Mouse (Mus musculus) intestine, embryonic 16.5 days (tissue): Measurements from ENCODE around the gene Man1a2. TPM values are rescaled to one million over a fixed set of nuclear protein-coding genes. Genes with fewer than 3 reads are reported as not detected.

ENCODE experiments used
- ATAC-seq: fragments of 200-750 bp; cut with Nextera tagmentation; 2 replicates; pipeline ENCODE4 v1.8.0; 2017; ENCODE audit warnings: moderate TSS enrichment, moderate library complexity
- H3K27ac ChIP-seq: fragments of 300-500 bp; sonication (generic); 2 replicates; pipeline ENCODE4 v1.5.1; 2014; ENCODE audit warnings: mild to moderate bottlenecking, low read length
- H3K27me3 ChIP-seq: fragments of 300-500 bp; sonication (generic); replicated peaks from 2 replicates; pipeline ENCODE4 v1.6.1; 2014; ENCODE audit warnings: low read length, control low read depth, mixed read lengths; ENCODE audit not compliant: control insufficient read depth, insufficient read depth
- H3K36me3 ChIP-seq: fragments of 300-500 bp; sonication (generic); 2 replicates; pipeline ENCODE4 v1.6.1; 2014; ENCODE audit warnings: low read length, control low read depth; ENCODE audit not compliant: control insufficient read depth, insufficient read depth
- H3K4me1 ChIP-seq: fragments of 300-500 bp; sonication (generic); 2 replicates; pipeline ENCODE4 v1.6.1; 2014; ENCODE audit warnings: low read length, control low read depth, mixed read lengths; ENCODE audit not compliant: control insufficient read depth, insufficient read depth
- H3K4me2 ChIP-seq: fragments of 300-500 bp; sonication (generic); 2 replicates; pipeline ENCODE4 v1.6.1; 2014; ENCODE audit warnings: low read depth, low read length, control low read depth
- H3K4me3 ChIP-seq: fragments of 300-500 bp; sonication (generic); 2 replicates; pipeline ENCODE4 v1.5.1; 2014; ENCODE audit warnings: mild to moderate bottlenecking, low read length
- H3K9ac ChIP-seq: fragments of 300-500 bp; sonication (generic); 2 replicates; pipeline ENCODE4 v1.6.1; 2014; ENCODE audit warnings: low read depth, low read length
- H3K9me3 ChIP-seq: fragments of 300-500 bp; sonication (generic); 2 replicates; pipeline ENCODE4 v1.6.1; 2016; ENCODE audit warnings: low read length, control low read depth; ENCODE audit not compliant: control insufficient read depth
- WGBS: fragments of 180-500 bp; shearing (Covaris S2); extraction: QIAGEN DNeasy Blood & Tissue Kit; methylation state at CpG from one replicate; pipeline ENCODE4 v1.1.7; 2014; 5-methylcytosine and 5-hydroxymethylcytosine counted together
- polyA plus RNA-seq: library from polyadenylated mRNA; unstranded; fragments of >200 nt; fragmentation: Nextera tagmentation; extraction: Ambion mirVana; gene quantifications from 2 replicates; pipeline ENCODE4 v1.2.1, GENCODE M21; 2015

The Man1a2 gene
- polyA plus RNA-seq, 1 experiment from 2014 or later = 54.0 TPM

DNA sequence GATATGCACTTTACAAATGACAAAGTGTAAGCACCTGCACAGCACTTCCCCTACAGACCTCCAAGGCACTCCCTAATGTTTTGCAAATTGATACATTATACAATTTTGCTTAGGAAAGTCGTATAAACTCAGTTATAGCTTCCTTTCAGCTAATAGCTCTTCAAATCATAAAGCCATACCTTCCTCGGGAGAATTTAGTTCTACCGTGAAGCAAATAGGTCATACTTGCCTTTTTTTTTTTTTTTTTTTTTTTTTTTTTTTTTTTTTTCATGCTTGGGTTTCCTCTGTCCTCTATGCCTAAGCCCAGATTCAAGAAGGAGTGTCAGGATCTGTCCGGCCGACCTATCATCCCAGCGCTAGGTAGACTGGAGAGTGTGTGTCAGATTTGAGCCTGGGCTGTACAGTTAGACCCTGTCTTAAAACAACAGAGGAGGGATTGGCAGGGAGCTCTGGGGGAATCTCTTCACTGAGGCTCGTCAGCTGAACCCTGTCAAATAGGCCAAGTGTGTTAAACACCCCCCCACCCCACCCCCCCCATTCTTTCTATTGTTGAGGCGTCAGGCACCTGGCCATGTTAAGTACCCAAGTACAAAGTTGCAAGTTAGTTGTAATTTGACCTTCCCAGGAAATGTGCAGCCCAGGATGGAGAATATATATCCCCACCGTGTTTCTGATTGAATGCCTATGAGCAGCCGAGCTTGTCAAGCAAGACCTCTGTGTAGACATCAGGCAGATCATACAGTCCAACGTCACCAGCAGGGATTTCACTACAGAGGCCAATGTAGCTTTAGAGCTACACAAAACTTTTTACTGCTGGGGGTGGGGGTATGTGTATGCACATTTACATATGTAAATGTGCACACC is 28.1 kb upstream of the Man1a2 start:
- no peaks in the 10 kb centered on the region for H3K36me3 ChIP-seq
- no peak overlapping the region for H3K27ac ChIP-seq
- no peak overlapping the region for H3K4me3 ChIP-seq
- WGBS = 70% methylated on average over 11 of the region's 11 CpGs
- H3K9ac ChIP-seq = no peak overlapping the region
- H3K4me1 ChIP-seq = no peaks in the 10 kb centered on the region; the same call in 1 of the 2 replicates
- H3K27me3 ChIP-seq = no peaks in the 10 kb centered on the region
- no peak for ATAC-seq
- H3K4me2 ChIP-seq = no peak overlapping the region
- H3K9me3 ChIP-seq = no peaks in the 10 kb centered on the region

GRCm38 (mm10) chr3:100712140-100712539 is 26.8 kb upstream of the Man1a2 start:
- H3K4me1 ChIP-seq = no peaks in the 10 kb centered on the region; the same call in 1 of the 2 replicates
- ATAC-seq = no peak
- WGBS = 72% methylated on average over 7 of the region's 7 CpGs
- no peak overlapping the region for H3K9ac ChIP-seq
- no peaks in the 10 kb centered on the region for H3K36me3 ChIP-seq
- H3K4me3 ChIP-seq = no peak overlapping the region
- H3K9me3 ChIP-seq = no peaks in the 10 kb centered on the region
- H3K4me2 ChIP-seq = no peak overlapping the region
- H3K27me3 ChIP-seq = no peaks in the 10 kb centered on the region
- no peak overlapping the region for H3K27ac ChIP-seq

- 40% methylated on average over 4 of the region's 4 CpGs for WGBS
- Histone ChIP-seq H3K9ac (no peak overlapping the region), H3K36me3 (no peaks in the 10 kb centered on the region), H3K27me3 (no peaks in the 10 kb centered on the region), H3K4me2 (no peak overlapping the region), H3K27ac (no peak overlapping the region), H3K4me1 (no peaks in the 10 kb centered on the region; the same call in 1 of the 2 replicates), H3K9me3 (no peaks in the 10 kb centered on the region), H3K4me3 (no peak overlapping the region)
- no peak for ATAC-seq
Measured at GRCm38 (mm10) chr3:100711486-100711885, 26.2 kb upstream of the Man1a2 start.

DNA sequence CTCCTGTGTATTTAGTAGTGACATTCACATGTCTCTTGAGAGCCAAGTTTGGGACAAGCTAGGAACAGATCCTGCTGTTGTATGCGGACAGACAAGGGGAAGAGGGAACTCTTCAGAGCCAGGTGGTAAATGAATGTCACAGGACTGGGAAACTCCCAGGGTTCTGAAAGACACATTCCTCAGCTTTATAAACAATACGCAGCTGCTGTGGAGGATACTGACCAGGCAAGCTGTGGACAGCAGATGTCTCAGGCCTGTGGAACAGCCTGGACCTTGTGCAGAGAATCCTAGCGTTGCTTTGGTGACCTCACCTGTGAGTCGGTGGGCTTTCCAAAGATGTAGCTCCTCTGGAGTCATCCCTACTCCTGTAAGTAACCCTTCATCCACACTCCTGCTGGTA is 21.8 kb upstream of the Man1a2 start:
- Histone ChIP-seq H3K4me2 (no peak overlapping the region), H3K36me3 (no peaks in the 10 kb centered on the region), H3K27me3 (no peaks in the 10 kb centered on the region), H3K4me3 (no peak overlapping the region), H3K9ac (no peak overlapping the region), H3K27ac (no peak overlapping the region), H3K9me3 (no peaks in the 10 kb centered on the region), H3K4me1 (peaks cover 11% of the 10 kb centered on the region)
- ATAC-seq = no peak
- 51% methylated on average over 4 of the region's 4 CpGs for WGBS

DNA sequence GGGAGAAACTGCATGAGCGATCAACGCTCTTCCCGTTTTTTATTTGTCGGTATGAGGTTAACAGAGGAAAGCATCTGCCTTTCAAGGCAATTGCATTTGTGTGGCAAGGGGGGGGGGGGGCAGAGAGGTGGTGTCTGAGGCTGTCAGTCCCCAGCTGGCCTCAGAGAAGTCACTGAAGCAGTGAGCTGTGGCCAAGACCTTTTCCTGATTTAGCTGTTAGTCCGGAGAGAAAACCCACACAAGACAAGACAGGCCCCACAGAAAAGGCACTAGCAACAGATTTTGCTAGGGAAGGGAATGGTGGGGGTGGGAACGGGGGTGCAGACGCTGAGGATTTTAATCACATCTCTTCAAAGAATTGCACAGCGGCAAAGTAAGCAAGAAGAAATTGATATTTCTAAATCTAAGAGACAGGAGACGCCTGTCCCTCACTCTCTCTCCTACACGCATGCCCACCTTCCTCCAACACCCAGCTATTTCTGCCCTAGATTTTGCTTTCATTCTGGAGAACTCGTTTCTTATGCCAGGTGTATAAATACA is 19.9 kb upstream of the Man1a2 start:
- H3K27me3 ChIP-seq = no peaks in the 10 kb centered on the region
- WGBS = 62% methylated on average over 11 of the region's 11 CpGs
- no peaks in the 10 kb centered on the region for H3K9me3 ChIP-seq
- H3K27ac ChIP-seq = no peak overlapping the region
- no peak for ATAC-seq
- H3K4me1 ChIP-seq = peaks cover 11% of the 10 kb centered on the region
- H3K4me3 ChIP-seq = no peak overlapping the region
- H3K9ac ChIP-seq = no peak overlapping the region
- H3K36me3 ChIP-seq = no peaks in the 10 kb centered on the region
- H3K4me2 ChIP-seq = no peak overlapping the region

- H3K4me3 ChIP-seq = no peak overlapping the region
- WGBS = 62% methylated on average over 22 of the region's 22 CpGs
- peaks cover 11% of the 10 kb centered on the region for H3K4me1 ChIP-seq
- H3K9ac ChIP-seq = no peak overlapping the region
- ATAC-seq = peak; percentile 60; the same call in 1 of the 2 replicates
- no peaks in the 10 kb centered on the region for H3K9me3 ChIP-seq
- no peaks in the 10 kb centered on the region for H3K27me3 ChIP-seq
- H3K4me2 ChIP-seq = no peak overlapping the region
- H3K27ac ChIP-seq = no peak overlapping the region
- H3K36me3 ChIP-seq = no peaks in the 10 kb centered on the region
Measured at GRCm38 (mm10) chr3:100703847-100704644, 18.7 kb upstream of the Man1a2 start.

DNA sequence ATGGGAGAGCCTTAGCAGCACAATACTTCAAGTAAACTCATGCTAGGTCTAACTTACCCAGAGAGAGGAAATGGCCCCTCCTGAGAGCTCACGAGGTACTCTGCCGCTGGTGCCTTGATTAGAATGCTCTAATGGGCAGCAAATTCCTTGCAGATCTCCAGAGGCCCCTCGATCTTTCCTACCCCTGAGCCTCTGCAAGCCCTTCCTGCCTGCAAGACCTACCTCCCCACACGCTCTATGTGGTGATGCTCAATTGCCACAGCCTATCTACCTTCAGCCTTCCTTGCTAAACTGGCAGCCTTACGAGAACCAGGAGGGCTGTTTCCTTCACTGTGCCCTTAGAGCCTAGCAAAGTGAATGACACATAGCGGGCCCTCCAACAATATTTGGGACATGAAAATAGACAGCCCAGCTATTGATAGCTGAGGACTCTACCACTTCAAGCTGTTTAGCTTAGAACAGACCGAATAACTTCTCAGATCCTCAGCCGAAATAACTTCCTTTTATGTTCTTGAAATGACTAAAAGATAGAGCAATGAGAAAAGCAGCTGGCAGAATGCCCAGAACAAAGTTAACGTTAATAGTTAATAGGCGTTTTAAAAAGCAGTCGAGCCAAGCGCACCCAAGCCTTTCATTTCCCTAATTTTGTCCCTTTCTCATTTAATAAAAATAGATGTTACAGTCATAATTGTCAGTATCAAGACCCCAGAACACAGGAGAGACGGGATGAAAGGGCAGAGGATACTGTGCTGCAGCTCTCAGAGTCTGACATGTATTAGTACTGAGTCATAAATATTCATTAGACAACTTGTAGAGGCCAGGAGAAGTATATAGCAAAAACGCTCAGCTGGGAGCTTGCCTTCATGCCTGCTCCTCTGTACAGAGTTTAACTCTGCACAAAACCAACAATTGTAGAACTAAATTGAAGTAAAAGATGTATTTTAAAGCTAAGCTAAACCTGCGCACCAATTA is 17.9 kb upstream of the Man1a2 start:
- Histone ChIP-seq H3K9me3 (no peaks in the 10 kb centered on the region), H3K4me1 (peaks cover 11% of the 10 kb centered on the region), H3K27me3 (no peaks in the 10 kb centered on the region), H3K36me3 (no peaks in the 10 kb centered on the region), H3K4me3 (no peak overlapping the region), H3K27ac (peak overlapping the region; percentile 53; the same call in 1 of the 2 replicates), H3K9ac (no peak overlapping the region), H3K4me2 (peak overlapping the region; percentile 19; the same call in 1 of the 2 replicates)
- peak; percentile 58 for ATAC-seq
- 29% methylated on average over 15 of the region's 15 CpGs for WGBS

- no peak overlapping the region for H3K4me3 ChIP-seq
- H3K27ac ChIP-seq = no peak overlapping the region
- no peak overlapping the region for H3K9ac ChIP-seq
- ATAC-seq = no peak
- WGBS = 78% methylated on average over 6 of the region's 6 CpGs
- H3K4me2 ChIP-seq = no peak overlapping the region
- H3K4me1 ChIP-seq = peaks cover 4% of the 10 kb centered on the region
- no peaks in the 10 kb centered on the region for H3K27me3 ChIP-seq
- no peaks in the 10 kb centered on the region for H3K36me3 ChIP-seq
- H3K9me3 ChIP-seq = no peaks in the 10 kb centered on the region
Measured at GRCm38 (mm10) chr3:100688747-100689146, 3.4 kb upstream of the Man1a2 start.
